Mouse (Mus musculus): ENCODE results near the gene Irf2bpl. TPM values are rescaled to one million over a fixed set of nuclear protein-coding genes. Genes with fewer than 3 reads are reported as not detected.

Gene Irf2bpl
- total and polyA plus RNA-seq, 3 experiments = 7.0 to 19.6 (median 12.1) TPM

GRCm38 (mm10) chr12:86832551-86833182 is 51.9 kb downstream of the Irf2bpl start:
- Histone ChIP-seq H3K4me3 (replicated peaks in 1 of 3; ENCODE audit: low read depth in 2 of 3, low read length in 2 of 3, poor library complexity in 1 of 3) (no peak overlapping the region), H3K4me2 (ENCODE audit: insufficient read depth, low read depth, poor library complexity, severe bottlenecking) (no peak overlapping the region), H3K27ac (ENCODE audit: insufficient read depth, low read depth) (no peak overlapping the region), H3K4me1 (ENCODE audit: control insufficient read depth in 1 of 2, insufficient read depth in 2 of 2) (peaks cover 17 to 73% of the 10 kb centered on the region in 2 experiments), H3K36me3 (replicated peaks in 1 of 2; ENCODE audit: control insufficient read depth in 1 of 2, insufficient read depth in 1 of 2, low read length in 1 of 2) (no peaks in the 10 kb centered on the region), H3K9me3 (replicated peaks; ENCODE audit: low read length) (no peaks in the 10 kb centered on the region), H3K27me3 (replicated peaks) (no peaks in the 10 kb centered on the region), H3K79me2 (replicated peaks; ENCODE audit: control insufficient read depth, extremely low read depth, insufficient read depth, poor library complexity, severe bottlenecking) (no peaks in the 10 kb centered on the region), H3K9ac (ENCODE audit: insufficient read depth, low read depth) (no peak overlapping the region)
- in situ Hi-C loops (cut with MboI; ENCODE audit: low pct_ligation_motif_present, low pct_unique_long_range_greater_than_20kb, low sequenced_read_pairs) = loop anchor here (5.0 kb wide), 1 partner anchor 55 kb away; no protein-coding TSS in a partner anchor
- no peak for TF ChIP-seq JUN (IDR thresholded peaks at IDR 0.05; ENCODE audit: insufficient read depth, low read depth, low read length)
- no peak for TF ChIP-seq MEF2A (IDR thresholded peaks at IDR 0.05; ENCODE audit: borderline replicate concordance, low read depth, low read length)
- TF ChIP-seq TCF12 (IDR thresholded peaks at IDR 0.05; ENCODE audit: low read depth, low read length) = no peak
- no peak for TF ChIP-seq USF1 (IDR thresholded peaks at IDR 0.05; ENCODE audit: low read depth, low read length)
- no peak for TF ChIP-seq EP300 (IDR thresholded peaks at IDR 0.05; ENCODE audit: low read length)
- no peak for TF ChIP-seq POLR2A (IDR thresholded peaks at IDR 0.05; ENCODE audit: low read depth, low read length)
- no peak for TF ChIP-seq E2F4 (IDR thresholded peaks at IDR 0.05; ENCODE audit: insufficient replicate concordance, low read depth, low read length)
- no peak for TF ChIP-seq KAT2A (IDR thresholded peaks at IDR 0.05; ENCODE audit: insufficient replicate concordance, low read length)
- TF ChIP-seq NELFE (IDR thresholded peaks at IDR 0.05; ENCODE audit: low read depth, low read length) = no peak
- no peak for TF ChIP-seq GABPA (IDR thresholded peaks at IDR 0.05; ENCODE audit: insufficient replicate concordance, low read depth, low read length)
- no peak for TF ChIP-seq CTCF (conservative IDR thresholded peaks at IDR 0.05 in 1 of 2, IDR thresholded peaks at IDR 0.05 in 1 of 2; ENCODE audit: low read depth in 2 of 2, low read length in 2 of 2)
- no peak for TF ChIP-seq CHD2 (IDR thresholded peaks at IDR 0.05; ENCODE audit: low read length)
- TF ChIP-seq PAX5 (IDR thresholded peaks at IDR 0.05; ENCODE audit: low read length) = no peak
- no peak for TF ChIP-seq HCFC1 (IDR thresholded peaks at IDR 0.05; ENCODE audit: low read depth, low read length)
- TF ChIP-seq TBP (conservative IDR thresholded peaks at IDR 0.05; ENCODE audit: low read depth, low read length) = no peak
- no peak for TF ChIP-seq IRF4 (IDR thresholded peaks at IDR 0.05; ENCODE audit: low read depth, low read length)
- no peak for DNase-seq (ENCODE audit: extremely low read depth)
- dilution Hi-C loops (cut with MboI; ENCODE audit: extremely low pct_ligation_motif_present, extremely low pct_unique_long_range_greater_than_20kb, low sequenced_read_pairs) = no loop called here

GRCm38 (mm10) chr12:86831591-86832550 is 52.7 kb downstream of the Irf2bpl start:
- Histone ChIP-seq H3K4me2 (ENCODE audit: insufficient read depth, low read depth, poor library complexity, severe bottlenecking) (no peak overlapping the region), H3K27ac (ENCODE audit: insufficient read depth, low read depth) (no peak overlapping the region), H3K4me1 (ENCODE audit: control insufficient read depth in 1 of 2, insufficient read depth in 2 of 2) (peaks cover 17 to 79% of the 10 kb centered on the region in 2 experiments), H3K9ac (ENCODE audit: insufficient read depth, low read depth) (no peak overlapping the region), H3K4me3 (replicated peaks in 1 of 3; ENCODE audit: low read depth in 2 of 3, low read length in 2 of 3, poor library complexity in 1 of 3) (no peak overlapping the region), H3K79me2 (replicated peaks; ENCODE audit: control insufficient read depth, extremely low read depth, insufficient read depth, poor library complexity, severe bottlenecking) (no peaks in the 10 kb centered on the region), H3K27me3 (replicated peaks) (no peaks in the 10 kb centered on the region), H3K9me3 (replicated peaks; ENCODE audit: low read length) (no peaks in the 10 kb centered on the region), H3K36me3 (replicated peaks in 1 of 2; ENCODE audit: control insufficient read depth in 1 of 2, insufficient read depth in 1 of 2, low read length in 1 of 2) (no peaks in the 10 kb centered on the region)
- in situ Hi-C loops (cut with MboI; ENCODE audit: low pct_ligation_motif_present, low pct_unique_long_range_greater_than_20kb, low sequenced_read_pairs) (loop anchor here (5.0 kb wide), 1 partner anchor 55 kb away; no protein-coding TSS in a partner anchor), dilution Hi-C loops (cut with MboI; ENCODE audit: extremely low pct_ligation_motif_present, extremely low pct_unique_long_range_greater_than_20kb, low sequenced_read_pairs) (no loop called here)
- DNase-seq (ENCODE audit: extremely low read depth) = no peak
- TF ChIP-seq SIN3A (IDR thresholded peaks at IDR 0.05; ENCODE audit: low read length) = no peak
- peak; percentile 90 for TF ChIP-seq MAFK (IDR thresholded peaks at IDR 0.05; ENCODE audit: insufficient replicate concordance, low read length)

Other genes starting within 250 kb of the Irf2bpl start
- 1.0 and 2.2 TPM in 2 replicates for gene Vash1, start 206.1 kb downstream of the Irf2bpl start, total RNA-seq (2012; rRNA removed)
- gene Vash1, start 206.1 kb downstream of the Irf2bpl start, total RNA-seq (2014; rRNA removed) = 0.96 and 1.1 TPM in 2 replicates
- gene Vash1, start 206.1 kb downstream of the Irf2bpl start, polyA plus RNA-seq (2012; ENCODE audit: insufficient read length, low read depth) = 2.3 and 2.7 TPM in 2 replicates
- 2.8 and 2.9 TPM in 2 replicates for gene Angel1, start 158.3 kb downstream of the Irf2bpl start, total RNA-seq (2012; rRNA removed)
- gene Angel1, start 158.3 kb downstream of the Irf2bpl start, total RNA-seq (2014; rRNA removed) = 0.96 and 1.0 TPM in 2 replicates
- gene Angel1, start 158.3 kb downstream of the Irf2bpl start, polyA plus RNA-seq (2012; ENCODE audit: insufficient read length, low read depth) = 6.8 and 9.3 TPM in 2 replicates
- not detected in 2 replicates for gene Lrrc74a, start 150.4 kb downstream of the Irf2bpl start, total RNA-seq (2012; rRNA removed)
- not detected in 2 replicates for gene Lrrc74a, start 150.4 kb downstream of the Irf2bpl start, total RNA-seq (2014; rRNA removed)
- not detected in 2 replicates for gene Lrrc74a, start 150.4 kb downstream of the Irf2bpl start, polyA plus RNA-seq (2012; ENCODE audit: insufficient read length, low read depth)
- gene Cipc, start 62.2 kb upstream of the Irf2bpl start, total RNA-seq (2012; rRNA removed) = 18.7 and 19.6 TPM in 2 replicates
- 15.7 and 16.7 TPM in 2 replicates for gene Cipc, start 62.2 kb upstream of the Irf2bpl start, total RNA-seq (2014; rRNA removed)
- 17.5 and 20.5 TPM in 2 replicates for gene Cipc, start 62.2 kb upstream of the Irf2bpl start, polyA plus RNA-seq (2012; ENCODE audit: insufficient read length, low read depth)
- gene Zdhhc22, start 105.6 kb upstream of the Irf2bpl start, total RNA-seq (2012; rRNA removed) = not detected in 2 replicates
- not detected in 2 replicates for gene Zdhhc22, start 105.6 kb upstream of the Irf2bpl start, total RNA-seq (2014; rRNA removed)
- gene Zdhhc22, start 105.6 kb upstream of the Irf2bpl start, polyA plus RNA-seq (2012; ENCODE audit: insufficient read length, low read depth) = not detected in 2 replicates
- gene Tmem63c, start 136.5 kb upstream of the Irf2bpl start, total RNA-seq (2012; rRNA removed) = 0.04 and 0.08 TPM in 2 replicates
- 0.11 and 0.23 TPM in 2 replicates for gene Tmem63c, start 136.5 kb upstream of the Irf2bpl start, total RNA-seq (2014; rRNA removed)
- gene Tmem63c, start 136.5 kb upstream of the Irf2bpl start, polyA plus RNA-seq (2012; ENCODE audit: insufficient read length, low read depth) = 0.34 and 0.53 TPM in 2 replicates
- 0.08 TPM in 1 of 2 replicates, not detected in the other for gene Ngb, start 217.7 kb upstream of the Irf2bpl start, total RNA-seq (2012; rRNA removed)
- 0.23 TPM in 1 of 2 replicates, not detected in the other for gene Ngb, start 217.7 kb upstream of the Irf2bpl start, total RNA-seq (2014; rRNA removed)
- 0.15 TPM in 1 of 2 replicates, not detected in the other for gene Ngb, start 217.7 kb upstream of the Irf2bpl start, polyA plus RNA-seq (2012; ENCODE audit: insufficient read length, low read depth)

Measured in CH12.LX (cell line).